Mouse (Mus musculus): Measurements from ENCODE around the gene Tmem120a. TPM values are rescaled to one million over a fixed set of nuclear protein-coding genes. Genes with fewer than 3 reads are reported as not detected.

Tmem120a gene
- polyA plus RNA-seq, 1 experiment from 2014 or later, result 93.5 TPM

DNA sequence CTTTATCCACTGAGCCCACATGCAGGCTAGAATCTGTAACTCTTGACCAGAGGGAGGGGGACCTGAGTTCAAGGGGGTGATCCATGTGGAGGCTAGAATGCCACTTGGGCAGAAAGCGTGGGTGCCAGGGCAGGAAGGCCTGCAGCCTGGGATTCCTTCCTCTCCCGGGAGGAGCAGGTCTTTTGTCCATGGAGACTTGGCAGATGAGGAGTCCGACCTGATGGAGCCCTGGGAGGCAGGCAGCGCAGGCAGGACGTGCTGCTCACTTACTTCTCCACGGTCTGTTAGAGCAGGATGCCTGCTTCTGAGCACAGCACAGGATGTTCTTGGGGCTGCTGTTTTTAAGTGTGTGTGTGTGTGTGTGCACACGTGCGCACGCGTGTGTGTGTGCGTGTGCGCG is 37.2 kb downstream of the Tmem120a start:
- Histone ChIP-seq H3K4me3 (ENCODE audit: low read length) (no peak overlapping the region), H3K27me3 (replicated peaks; ENCODE audit: control insufficient read depth, insufficient read depth, low read length) (no peaks in the 10 kb centered on the region), H3K4me1 (ENCODE audit: control insufficient read depth, insufficient read depth, low read depth, low read length) (no peaks in the 10 kb centered on the region), H3K36me3 (ENCODE audit: control insufficient read depth, insufficient read depth, low read length) (peaks cover 5% of the 10 kb centered on the region; the same call in 1 of the 2 replicates), H3K9ac (ENCODE audit: low read depth, low read length) (no peak overlapping the region), H3K9me3 (ENCODE audit: control insufficient read depth, low read length) (no peaks in the 10 kb centered on the region), H3K27ac (ENCODE audit: low read depth, low read length) (no peak overlapping the region), H3K4me2 (ENCODE audit: low read length) (no peak overlapping the region)
- ATAC-seq, result no peak
- 91% methylated on average over 13 of the region's 13 CpGs for WGBS

DNA sequence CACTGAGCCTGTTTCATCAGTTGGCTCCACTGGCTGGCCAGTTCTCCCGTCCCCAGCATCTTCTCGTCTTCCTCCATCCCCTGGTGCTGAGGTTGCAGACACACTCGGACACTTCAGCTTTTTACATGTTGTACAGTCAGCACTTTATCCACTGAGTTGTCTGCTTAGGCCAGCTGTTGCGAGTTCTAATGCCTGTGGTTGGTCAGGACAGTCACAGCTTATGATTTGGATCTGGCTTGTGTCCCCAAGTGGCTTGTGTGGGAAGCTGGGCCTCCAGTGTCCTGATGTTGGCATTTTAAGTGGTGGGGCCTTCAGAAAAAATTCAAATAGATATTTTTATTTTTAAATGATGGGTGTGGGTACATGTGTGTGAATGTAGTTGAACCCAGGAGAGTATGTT is 38.9 kb downstream of the Tmem120a start:
- no peak overlapping the region for H3K4me3 ChIP-seq (ENCODE audit: low read length)
- H3K9me3 ChIP-seq (ENCODE audit: control insufficient read depth, low read length), result no peaks in the 10 kb centered on the region
- no peaks in the 10 kb centered on the region for H3K27me3 ChIP-seq (replicated peaks; ENCODE audit: control insufficient read depth, insufficient read depth, low read length)
- ATAC-seq, result no peak
- no peak overlapping the region for H3K9ac ChIP-seq (ENCODE audit: low read depth, low read length)
- no peaks in the 10 kb centered on the region for H3K4me1 ChIP-seq (ENCODE audit: control insufficient read depth, insufficient read depth, low read depth, low read length)
- H3K36me3 ChIP-seq (ENCODE audit: control insufficient read depth, insufficient read depth, low read length), result peaks cover 7% of the 10 kb centered on the region; the same call in 1 of the 2 replicates
- no peak overlapping the region for H3K27ac ChIP-seq (ENCODE audit: low read depth, low read length)
- WGBS, result 93% methylated on average over 4 of the region's 4 CpGs
- no peak overlapping the region for H3K4me2 ChIP-seq (ENCODE audit: low read length)

DNA sequence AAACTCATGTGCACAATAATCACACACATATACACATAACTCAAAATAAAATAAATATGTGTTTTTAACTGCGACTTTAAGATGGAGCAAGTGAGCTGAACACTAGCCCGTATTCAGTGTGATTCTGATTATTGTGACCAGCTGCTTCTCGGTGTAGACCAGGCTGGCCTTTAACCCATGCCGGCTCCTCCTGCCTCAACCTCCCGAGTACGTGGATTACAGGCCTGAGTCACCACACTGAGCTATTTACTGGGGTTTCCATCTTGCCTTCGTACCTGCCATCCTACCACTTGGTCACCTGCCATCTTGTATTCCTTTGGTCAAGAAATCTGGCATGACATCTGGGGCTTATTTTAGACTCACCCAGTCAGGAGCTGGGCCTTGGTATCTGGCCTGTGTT is 40.8 kb downstream of the Tmem120a start:
- Histone ChIP-seq H3K4me2 (ENCODE audit: low read length) (no peak overlapping the region), H3K36me3 (ENCODE audit: control insufficient read depth, insufficient read depth, low read length) (peaks cover 10% of the 10 kb centered on the region; the same call in 1 of the 2 replicates)

DNA sequence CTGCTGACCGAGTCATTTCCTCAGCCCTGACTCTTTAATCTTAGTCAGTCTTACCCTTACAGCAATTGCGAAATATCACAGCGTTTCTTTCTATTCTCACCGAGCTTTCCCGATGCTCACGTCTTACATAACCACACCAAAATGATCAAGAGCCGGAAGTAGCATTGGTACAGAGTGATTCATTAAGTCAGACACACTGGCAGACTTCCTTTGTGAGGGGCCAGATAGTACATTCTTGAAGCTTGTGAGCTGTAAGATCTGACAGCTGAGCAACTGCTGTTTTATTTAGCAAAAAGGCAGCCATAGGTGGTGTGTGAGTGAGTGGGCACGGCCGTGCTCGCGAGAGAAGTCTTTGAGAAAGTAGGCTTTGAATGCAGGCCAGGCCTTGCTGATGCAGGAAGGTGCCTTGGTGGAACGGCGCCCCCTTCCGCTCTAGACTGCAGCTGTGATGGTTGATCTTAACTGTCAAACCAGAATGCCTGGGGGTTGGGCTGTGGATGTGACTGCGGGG is 41.5 kb downstream of the Tmem120a start:
- H3K9me3 ChIP-seq (ENCODE audit: control insufficient read depth, low read length), result no peaks in the 10 kb centered on the region
- no peaks in the 10 kb centered on the region for H3K4me1 ChIP-seq (ENCODE audit: control insufficient read depth, insufficient read depth, low read depth, low read length)
- 74% methylated on average over 15 of the region's 15 CpGs for WGBS
- no peak overlapping the region for H3K4me3 ChIP-seq (ENCODE audit: low read length)
- H3K27me3 ChIP-seq (replicated peaks; ENCODE audit: control insufficient read depth, insufficient read depth, low read length), result no peaks in the 10 kb centered on the region
- no peak overlapping the region for H3K4me2 ChIP-seq (ENCODE audit: low read length)
- H3K27ac ChIP-seq (ENCODE audit: low read depth, low read length), result no peak overlapping the region
- no peak overlapping the region for H3K9ac ChIP-seq (ENCODE audit: low read depth, low read length)
- peaks cover 10% of the 10 kb centered on the region; the same call in 1 of the 2 replicates for H3K36me3 ChIP-seq (ENCODE audit: control insufficient read depth, insufficient read depth, low read length)
- no peak for ATAC-seq

More for the DNA sequence above, 40.8 kb downstream of the Tmem120a start:
- ATAC-seq, result no peak
- H3K9ac ChIP-seq (ENCODE audit: low read depth, low read length), result no peak overlapping the region
- no peaks in the 10 kb centered on the region for H3K4me1 ChIP-seq (ENCODE audit: control insufficient read depth, insufficient read depth, low read depth, low read length)
- H3K9me3 ChIP-seq (ENCODE audit: control insufficient read depth, low read length), result no peaks in the 10 kb centered on the region
- 95% methylated on average over 7 of the region's 7 CpGs for WGBS
- H3K27ac ChIP-seq (ENCODE audit: low read depth, low read length), result no peak overlapping the region
- no peaks in the 10 kb centered on the region for H3K27me3 ChIP-seq (replicated peaks; ENCODE audit: control insufficient read depth, insufficient read depth, low read length)
- no peak overlapping the region for H3K4me3 ChIP-seq (ENCODE audit: low read length)

DNA sequence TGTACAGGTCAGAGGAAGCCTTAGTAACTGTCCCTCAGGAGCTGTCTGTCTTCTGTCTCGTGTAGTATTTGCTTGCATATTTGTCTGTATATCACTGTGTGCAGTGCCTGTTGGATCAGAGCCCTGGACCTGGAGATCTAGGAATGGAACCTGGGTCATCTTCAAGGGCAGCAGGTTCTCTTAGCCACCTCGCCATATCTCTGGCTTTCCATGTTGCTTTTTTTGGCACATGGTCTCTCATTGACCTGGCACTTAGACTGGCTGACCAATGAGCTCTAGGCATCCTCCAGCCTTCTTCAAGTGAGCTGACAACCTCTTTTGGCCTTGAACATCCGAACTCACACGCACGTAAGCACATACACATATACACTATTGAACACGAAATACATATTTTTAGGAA is 42.1 kb downstream of the Tmem120a start:
- no peak overlapping the region for H3K4me3 ChIP-seq (ENCODE audit: low read length)
- H3K4me2 ChIP-seq (ENCODE audit: low read length), result no peak overlapping the region
- H3K36me3 ChIP-seq (ENCODE audit: control insufficient read depth, insufficient read depth, low read length), result peaks cover 9% of the 10 kb centered on the region; the same call in 1 of the 2 replicates
- 88% methylated on average over 6 of the region's 6 CpGs for WGBS
- H3K27ac ChIP-seq (ENCODE audit: low read depth, low read length), result no peak overlapping the region
- no peaks in the 10 kb centered on the region for H3K9me3 ChIP-seq (ENCODE audit: control insufficient read depth, low read length)
- H3K27me3 ChIP-seq (replicated peaks; ENCODE audit: control insufficient read depth, insufficient read depth, low read length), result no peaks in the 10 kb centered on the region
- ATAC-seq, result no peak
- no peaks in the 10 kb centered on the region for H3K4me1 ChIP-seq (ENCODE audit: control insufficient read depth, insufficient read depth, low read depth, low read length)
- H3K9ac ChIP-seq (ENCODE audit: low read depth, low read length), result no peak overlapping the region

DNA sequence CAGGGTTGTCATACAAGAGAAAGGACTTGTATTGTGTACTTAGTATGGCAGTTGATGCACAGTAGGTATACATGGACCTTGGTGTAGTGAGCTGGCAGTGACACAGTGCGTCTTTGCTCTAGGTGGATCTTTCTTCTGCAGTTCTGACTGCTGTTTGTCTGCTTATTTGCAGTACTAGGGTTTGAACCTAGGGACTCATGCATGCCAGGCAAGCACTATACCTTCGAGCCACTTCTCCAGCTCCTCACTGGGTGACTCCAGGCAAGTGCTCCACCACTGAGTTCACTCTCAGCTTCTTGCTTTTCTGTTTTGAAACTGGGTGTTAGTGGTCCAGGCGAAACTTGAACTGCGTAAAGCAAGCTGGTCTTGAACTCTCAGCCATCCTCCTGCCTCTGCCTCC is 42.6 kb downstream of the Tmem120a start:
- Histone ChIP-seq H3K9me3 (ENCODE audit: control insufficient read depth, low read length) (no peaks in the 10 kb centered on the region), H3K27me3 (replicated peaks; ENCODE audit: control insufficient read depth, insufficient read depth, low read length) (no peaks in the 10 kb centered on the region), H3K27ac (ENCODE audit: low read depth, low read length) (no peak overlapping the region), H3K4me3 (ENCODE audit: low read length) (no peak overlapping the region), H3K9ac (ENCODE audit: low read depth, low read length) (no peak overlapping the region), H3K4me2 (ENCODE audit: low read length) (no peak overlapping the region), H3K36me3 (ENCODE audit: control insufficient read depth, insufficient read depth, low read length) (peaks cover 5% of the 10 kb centered on the region; the same call in 1 of the 2 replicates), H3K4me1 (ENCODE audit: control insufficient read depth, insufficient read depth, low read depth, low read length) (no peaks in the 10 kb centered on the region)
- no peak for ATAC-seq
- WGBS, result 93% methylated on average over 4 of the region's 4 CpGs

DNA sequence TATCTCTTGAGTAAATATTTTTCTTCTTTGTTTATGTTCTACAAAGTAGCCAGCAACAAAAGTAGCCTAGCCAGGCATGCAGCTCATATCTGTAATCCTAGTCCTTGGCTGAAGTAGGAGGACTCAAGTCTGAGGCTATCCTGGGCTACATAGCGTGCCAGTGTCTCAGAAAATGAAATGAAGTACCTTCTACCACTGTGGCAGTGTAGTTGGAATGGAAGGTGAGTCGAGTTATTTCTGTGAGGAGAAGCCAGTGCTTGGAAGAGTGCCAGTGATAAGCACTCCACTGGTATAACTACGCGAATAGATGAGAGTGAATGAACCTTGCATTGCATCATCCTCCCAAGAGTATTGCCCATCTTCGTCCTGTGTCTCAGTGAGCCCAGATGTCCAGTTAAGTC is 46.5 kb downstream of the Tmem120a start:
- no peak for ATAC-seq
- no peaks in the 10 kb centered on the region for H3K4me1 ChIP-seq (ENCODE audit: control insufficient read depth, insufficient read depth, low read depth, low read length)
- peaks cover 5% of the 10 kb centered on the region; the same call in 1 of the 2 replicates for H3K36me3 ChIP-seq (ENCODE audit: control insufficient read depth, insufficient read depth, low read length)
- H3K27ac ChIP-seq (ENCODE audit: low read depth, low read length), result no peak overlapping the region
- H3K9ac ChIP-seq (ENCODE audit: low read depth, low read length), result no peak overlapping the region
- H3K4me2 ChIP-seq (ENCODE audit: low read length), result no peak overlapping the region
- no peaks in the 10 kb centered on the region for H3K27me3 ChIP-seq (replicated peaks; ENCODE audit: control insufficient read depth, insufficient read depth, low read length)
- 81% methylated on average over 5 of the region's 5 CpGs for WGBS
- no peaks in the 10 kb centered on the region for H3K9me3 ChIP-seq (ENCODE audit: control insufficient read depth, low read length)
- no peak overlapping the region for H3K4me3 ChIP-seq (ENCODE audit: low read length)

DNA sequence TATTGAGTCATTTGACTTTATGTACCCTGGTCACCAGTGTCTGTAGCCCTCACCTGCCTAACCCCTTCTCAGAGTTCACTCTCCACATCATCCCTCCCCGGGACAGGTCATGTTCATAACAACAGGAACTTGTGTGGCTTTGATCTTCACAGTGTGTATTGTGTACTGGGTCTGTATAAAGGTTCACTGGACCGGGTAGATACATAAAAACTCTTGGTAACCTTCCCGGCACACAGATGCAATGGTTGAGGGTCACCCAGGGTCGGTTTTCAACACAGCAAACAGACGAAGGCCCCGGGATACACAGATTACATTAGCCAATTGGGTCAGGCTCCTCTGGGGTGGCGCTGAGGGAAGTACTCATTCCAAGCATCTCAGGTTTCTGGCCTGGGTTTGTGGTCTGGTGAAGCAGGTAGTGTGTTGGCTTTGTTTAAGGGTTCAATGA is 48.9 kb downstream of the Tmem120a start:
- no peak overlapping the region for H3K9ac ChIP-seq (ENCODE audit: low read depth, low read length)
- H3K36me3 ChIP-seq (ENCODE audit: control insufficient read depth, insufficient read depth, low read length), result 0 out of 2 replicates have a peak, but pooled peaks cover 3% of the 10 kb centered on the region
- no peaks in the 10 kb centered on the region for H3K27me3 ChIP-seq (replicated peaks; ENCODE audit: control insufficient read depth, insufficient read depth, low read length)
- no peak for ATAC-seq
- H3K27ac ChIP-seq (ENCODE audit: low read depth, low read length), result no peak overlapping the region
- peaks cover 10% of the 10 kb centered on the region for H3K4me1 ChIP-seq (ENCODE audit: control insufficient read depth, insufficient read depth, low read depth, low read length)
- H3K4me2 ChIP-seq (ENCODE audit: low read length), result no peak overlapping the region
- H3K9me3 ChIP-seq (ENCODE audit: control insufficient read depth, low read length), result no peaks in the 10 kb centered on the region
- H3K4me3 ChIP-seq (ENCODE audit: low read length), result no peak overlapping the region
- 70% methylated on average over 7 of the region's 7 CpGs for WGBS

DNA sequence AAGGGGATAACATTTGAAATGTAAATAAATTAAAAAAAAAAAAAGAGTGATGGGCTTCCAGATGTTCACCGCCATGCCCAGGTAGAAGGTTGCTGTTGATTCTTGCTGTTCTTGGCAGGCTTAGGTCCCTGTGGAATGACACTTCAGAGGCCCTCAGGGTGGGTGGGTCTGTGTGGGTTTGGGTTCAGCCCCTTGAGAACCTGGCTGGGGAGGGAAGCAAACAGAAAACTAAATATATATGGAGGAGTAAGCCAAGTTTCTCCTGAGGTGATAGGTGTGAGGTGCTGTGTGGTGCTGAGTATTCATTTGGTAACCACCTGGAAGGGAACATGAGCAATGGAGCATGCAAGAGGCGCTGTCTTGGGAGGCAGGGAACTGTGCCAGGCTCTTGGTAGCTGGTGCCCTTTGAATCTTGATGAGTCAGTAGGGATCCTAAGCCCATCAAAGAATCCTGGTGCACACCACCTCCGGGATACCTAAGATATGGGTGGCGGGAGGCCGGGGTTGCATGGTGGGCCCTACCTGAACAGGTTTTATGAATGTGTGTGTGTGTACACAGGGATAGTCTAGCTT is 50.9 kb downstream of the Tmem120a start:
- no peaks in the 10 kb centered on the region for H3K36me3 ChIP-seq (ENCODE audit: control insufficient read depth, insufficient read depth, low read length)
- H3K4me3 ChIP-seq (ENCODE audit: low read length), result no peak overlapping the region
- 98% methylated on average over 5 of the region's 5 CpGs for whole genome bisulfite sequencing
- no peaks in the 10 kb centered on the region for H3K27me3 ChIP-seq (replicated peaks; ENCODE audit: control insufficient read depth, insufficient read depth, low read length)
- peaks cover 15% of the 10 kb centered on the region for H3K4me1 ChIP-seq (ENCODE audit: control insufficient read depth, insufficient read depth, low read depth, low read length)
- ATAC-seq, result no peak
- H3K9ac ChIP-seq (ENCODE audit: low read depth, low read length), result no peak overlapping the region
- no peak overlapping the region for H3K27ac ChIP-seq (ENCODE audit: low read depth, low read length)
- no peaks in the 10 kb centered on the region for H3K9me3 ChIP-seq (ENCODE audit: control insufficient read depth, low read length)
- H3K4me2 ChIP-seq (ENCODE audit: low read length), result no peak overlapping the region
